Mouse (Mus musculus) bone marrow macrophage, adult 2 months (primary cell): ENCODE results near the gene Daglb.

Experiments
- CTCF ChIP-seq: IDR thresholded peaks from 2 replicates; pipeline ENCODE4 v1.5.1; 2012; ENCODE audit warnings: low read depth, mild to moderate bottlenecking, low read length, moderate library complexity
- POLR2A ChIP-seq: IDR thresholded peaks from 2 replicates; pipeline ENCODE4 v1.6.1; 2012; ENCODE audit warnings: mild to moderate bottlenecking, low read depth, low read length, borderline replicate concordance

DNA sequence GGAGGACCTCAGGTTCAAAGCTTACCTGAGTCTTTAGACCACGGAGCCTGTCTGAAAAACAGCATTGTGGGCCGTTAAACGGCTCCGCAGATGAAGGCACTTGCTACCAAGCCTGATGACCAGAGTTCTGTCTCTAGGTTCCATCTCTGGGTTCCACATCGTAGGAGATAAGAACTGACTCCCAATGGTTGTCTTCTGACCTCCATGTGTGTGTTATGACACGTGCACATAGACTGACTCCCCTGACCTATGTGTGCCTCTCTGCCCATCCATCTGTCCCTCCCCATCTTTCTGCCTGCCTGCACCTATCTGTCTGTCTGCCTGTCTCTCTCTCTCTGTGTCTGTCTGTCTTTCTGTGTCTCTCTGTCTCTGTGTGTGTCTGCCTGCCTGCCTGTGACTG is 3.5 kb downstream of the Daglb start:
- TF ChIP-seq CTCF (no peak), POLR2A (no peak)
